Mouse (Mus musculus): ENCODE measurements around the gene Rab7b. TPM values are rescaled to one million over a fixed set of nuclear protein-coding genes. Genes with fewer than 3 reads are reported as not detected.

Gene Rab7b
- total RNA-seq, 1 experiment from 2014 or later = 2.7 TPM

- DNase-seq = no peak
These were observed 6.8 kb downstream of the Rab7b start for GRCm38 (mm10) chr1:131695308-131695707.

DNA sequence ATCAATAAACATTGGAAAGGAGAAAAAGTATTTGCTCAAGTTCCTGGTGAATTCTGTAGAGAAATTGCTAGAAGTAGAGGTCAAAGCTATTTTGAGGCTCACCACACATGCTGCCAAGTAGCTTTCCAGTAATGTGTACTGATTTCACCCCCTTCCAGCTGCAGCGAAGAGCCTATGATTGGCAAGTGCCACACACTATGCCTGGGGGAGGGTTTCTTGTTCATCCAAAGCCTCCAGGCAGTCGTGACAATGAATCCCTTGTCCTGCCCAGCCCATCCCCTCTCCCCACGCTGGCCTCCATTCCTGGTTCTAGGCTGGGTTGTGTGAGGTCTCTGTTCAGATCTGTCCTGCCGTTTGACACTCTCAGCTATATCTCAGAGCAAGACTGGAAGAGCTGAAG, 7.8 kb downstream of the Rab7b start:
- DNase-seq = no peak

GRCm38 (mm10) chr1:131698770-131699169, 10.3 kb downstream of the Rab7b start:
- DNase-seq = no peak

GRCm38 (mm10) chr1:131699642-131700041, 11.1 kb downstream of the Rab7b start:
- no peak for DNase-seq

- no peak for DNase-seq
These were observed 12.0 kb downstream of the Rab7b start for GRCm38 (mm10) chr1:131700447-131700846.

GRCm38 (mm10) chr1:131701391-131701790, 12.9 kb downstream of the Rab7b start:
- DNase-seq = no peak

DNA sequence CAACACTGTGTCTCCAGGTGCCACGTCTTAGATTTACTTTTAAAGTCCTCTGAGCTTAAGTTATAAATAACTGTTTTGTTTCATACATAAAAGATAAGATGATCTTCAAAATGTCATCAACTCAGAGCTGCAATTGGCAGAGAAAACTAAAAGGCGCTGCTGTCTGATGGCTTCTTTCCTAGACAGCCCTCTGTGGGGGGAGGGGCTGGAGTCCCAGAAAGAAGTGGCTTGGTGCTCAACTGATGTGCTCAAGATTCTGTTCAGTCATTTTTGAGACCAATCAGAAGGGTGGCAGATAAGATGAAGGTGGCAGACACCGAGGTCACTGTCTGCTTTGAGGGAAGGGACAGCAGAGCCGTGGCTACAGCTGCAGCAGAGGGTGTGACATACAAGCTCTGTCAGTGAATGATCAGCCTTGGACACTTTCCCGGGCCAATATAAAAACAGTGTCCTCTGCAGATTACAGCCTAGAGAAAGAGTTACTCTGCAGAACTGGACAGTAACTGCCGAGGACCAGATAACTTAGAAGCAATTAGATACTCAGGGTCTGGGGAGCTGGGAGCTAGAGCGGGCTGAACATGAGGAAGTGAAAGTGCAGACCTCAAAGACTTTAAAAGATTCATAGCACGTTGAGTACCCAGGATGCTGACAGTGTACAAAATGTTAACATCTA, 13.7 kb downstream of the Rab7b start:
- peak; percentile 40 for DNase-seq

DNA sequence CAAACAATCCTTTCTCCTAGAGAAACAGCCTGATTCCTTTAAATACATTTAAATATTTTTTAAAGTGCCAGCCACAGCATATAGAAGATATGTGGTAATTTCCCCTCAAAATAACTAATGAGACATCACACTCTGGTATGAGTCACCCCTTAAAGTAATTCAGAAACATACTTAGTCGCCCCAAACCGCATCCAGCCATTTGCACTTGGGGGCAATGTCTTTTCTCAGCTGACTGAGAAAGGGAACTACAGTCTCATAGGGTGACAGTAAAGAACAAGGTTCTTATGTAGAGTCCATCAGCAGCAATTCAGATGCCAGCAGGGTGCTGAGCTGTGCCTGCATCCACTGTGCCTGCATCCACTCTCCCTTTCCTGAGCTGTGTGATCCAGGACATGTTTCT, 15.0 kb downstream of the Rab7b start:
- no peak for DNase-seq

GRCm38 (mm10) chr1:131708338-131708737, 19.8 kb downstream of the Rab7b start:
- peak; percentile 78 for DNase-seq

DNA sequence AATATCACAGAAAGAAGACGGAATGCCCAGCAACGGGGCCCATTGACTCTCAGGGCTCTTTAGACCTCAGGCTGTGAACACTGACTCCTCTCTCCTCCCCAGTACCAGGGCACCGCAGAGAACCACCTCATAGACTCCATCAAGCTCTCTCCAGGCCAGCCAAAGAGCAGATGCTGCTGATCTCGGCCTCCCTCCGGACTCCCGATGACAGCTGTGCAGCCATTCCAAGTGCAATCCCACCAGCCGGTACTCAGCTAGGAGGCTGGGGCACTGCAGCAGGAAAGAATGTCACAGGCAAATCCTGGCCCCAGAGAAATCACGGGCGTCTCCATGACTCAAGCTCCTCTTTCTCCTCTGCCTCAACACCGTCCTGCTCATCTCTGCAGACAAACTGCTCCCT, 23.0 kb downstream of the Rab7b start:
- no peak for DNase-seq

GRCm38 (mm10) chr1:131712386-131712785, 23.9 kb downstream of the Rab7b start:
- DNase-seq = peak; percentile 93

- peak; percentile 67 for DNase-seq
These were observed 26.2 kb downstream of the Rab7b start for GRCm38 (mm10) chr1:131714388-131715337.

GRCm38 (mm10) chr1:131718952-131719694, 30.6 kb downstream of the Rab7b start:
- DNase-seq = no peak

DNA sequence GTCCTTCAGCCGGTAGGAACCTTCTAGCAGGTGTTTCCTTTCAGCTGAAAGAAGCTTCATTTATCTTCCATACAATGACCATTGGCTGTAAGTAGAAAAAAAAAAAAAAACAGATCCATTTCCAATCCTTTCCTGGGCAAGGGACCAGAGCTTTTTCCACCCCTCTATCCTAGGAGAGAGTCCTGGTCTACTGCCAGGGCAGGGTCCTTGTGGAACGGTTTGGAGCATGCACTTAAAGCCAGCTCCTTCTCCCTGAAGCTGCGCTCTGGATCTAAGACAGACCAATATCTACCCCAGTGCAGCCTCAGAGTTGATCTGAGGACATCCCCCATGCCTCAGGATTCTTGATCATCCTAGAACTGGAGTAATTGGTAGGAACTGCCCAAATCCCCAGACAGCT, 33.5 kb downstream of the Rab7b start:
- DNase-seq = no peak

- no peak for DNase-seq
These were observed 35.1 kb downstream of the Rab7b start for GRCm38 (mm10) chr1:131723549-131723948.

- DNase-seq = peak; percentile 37
These were observed 38.1 kb downstream of the Rab7b start for GRCm38 (mm10) chr1:131726586-131726985.

DNA sequence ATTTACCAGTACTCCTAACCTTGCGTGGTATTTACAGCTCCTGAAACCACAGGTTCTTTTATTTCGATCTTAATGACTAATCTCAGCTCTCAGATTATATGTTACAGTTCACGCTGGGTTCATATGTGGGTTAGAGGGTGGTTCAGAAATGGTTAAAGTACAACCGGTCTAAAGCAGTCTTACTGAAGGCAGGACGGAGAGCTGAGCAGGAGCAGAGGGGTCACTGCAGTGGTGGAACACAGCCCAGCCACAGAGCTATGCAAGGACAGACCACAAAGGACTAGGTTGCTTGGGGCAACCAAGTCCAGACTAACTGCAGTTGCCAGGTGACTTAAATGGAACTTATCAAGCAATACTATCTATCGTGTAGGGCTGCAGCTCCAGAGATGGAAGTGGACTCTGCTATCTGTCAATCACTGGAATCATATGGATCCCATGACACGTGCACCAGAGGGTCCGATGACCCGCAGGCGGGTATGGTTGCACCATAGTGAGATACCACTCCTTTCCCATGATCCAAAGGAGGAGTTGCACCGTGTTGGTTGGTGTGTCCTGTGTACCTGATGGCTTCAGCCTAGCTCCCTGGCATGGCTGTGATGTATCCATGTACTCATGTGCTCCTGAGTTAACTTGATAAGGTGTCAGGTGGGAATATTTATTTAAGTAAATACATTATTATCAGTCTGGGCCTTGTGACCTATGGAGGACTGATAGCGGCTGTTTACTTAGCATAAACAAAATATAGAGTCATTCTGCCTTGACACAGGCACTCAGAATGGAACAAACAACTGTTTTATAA, 42.3 kb downstream of the Rab7b start:
- DNase-seq = no peak

DNA sequence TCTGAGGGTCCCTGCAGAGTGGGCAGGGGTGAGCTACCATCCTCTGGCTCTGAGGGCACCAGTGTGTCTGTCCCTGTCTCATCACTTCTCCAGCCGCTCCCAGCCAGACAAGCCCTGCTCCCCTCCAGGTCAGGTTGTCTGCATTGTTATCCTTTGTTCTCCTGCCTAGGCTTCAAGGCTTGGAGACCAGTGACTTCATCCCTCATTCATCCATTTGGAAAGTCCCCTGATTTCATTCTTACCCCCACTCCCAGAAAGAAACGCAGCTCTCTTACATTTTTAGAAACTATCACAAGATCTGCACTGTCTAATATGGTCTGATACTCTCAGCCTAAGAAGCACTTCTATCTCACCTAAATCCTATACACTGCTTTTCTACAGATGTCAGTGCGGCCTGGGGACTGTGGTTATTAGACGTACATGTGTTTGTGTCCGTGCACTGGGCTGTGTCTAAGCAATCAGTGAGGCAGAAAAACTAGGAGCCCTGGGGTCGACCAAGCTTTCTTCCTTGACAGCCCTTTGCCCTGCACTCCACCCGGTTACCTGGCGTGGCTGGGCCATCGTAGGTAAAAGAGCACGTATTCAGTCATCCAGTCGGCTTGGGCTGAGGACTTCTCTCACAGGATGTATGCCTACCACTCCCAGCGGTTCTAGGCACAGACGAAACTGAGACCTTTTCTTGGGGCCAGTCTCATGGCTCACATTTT, 45.1 kb downstream of the Rab7b start:
- DNase-seq = no peak

DNA sequence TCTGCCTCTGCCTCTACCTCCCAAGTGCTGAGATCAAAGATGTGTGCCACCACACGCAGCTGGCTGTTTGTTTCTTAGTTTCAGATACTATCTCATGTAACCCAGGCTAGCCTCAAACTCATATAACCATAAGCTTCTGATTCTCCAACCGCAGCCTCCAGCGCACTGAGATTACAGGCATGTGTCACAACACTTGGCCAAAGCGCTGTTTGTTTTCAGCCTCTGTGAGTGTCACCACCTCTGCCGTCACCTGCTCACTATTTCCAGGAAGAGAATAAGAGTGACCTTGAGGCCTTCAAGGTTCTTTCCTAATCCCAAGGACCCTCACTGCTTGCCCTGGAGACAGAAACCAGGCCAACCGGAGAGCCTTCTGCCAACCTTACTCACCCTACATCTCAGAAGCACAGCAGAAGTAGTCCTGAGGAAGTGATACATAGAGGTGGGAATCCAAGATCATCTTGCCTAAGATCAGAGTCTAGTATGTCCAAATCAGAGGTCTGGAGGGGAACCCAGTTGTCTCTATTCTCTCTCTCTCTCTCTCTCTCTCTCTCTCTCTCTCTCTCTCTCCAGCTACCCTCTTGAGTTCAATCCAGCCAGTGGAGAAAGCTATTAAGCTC, 46.3 kb downstream of the Rab7b start:
- no peak for DNase-seq

GRCm38 (mm10) chr1:131736494-131736893, 48.0 kb downstream of the Rab7b start:
- peak; percentile 17 for DNase-seq

DNA sequence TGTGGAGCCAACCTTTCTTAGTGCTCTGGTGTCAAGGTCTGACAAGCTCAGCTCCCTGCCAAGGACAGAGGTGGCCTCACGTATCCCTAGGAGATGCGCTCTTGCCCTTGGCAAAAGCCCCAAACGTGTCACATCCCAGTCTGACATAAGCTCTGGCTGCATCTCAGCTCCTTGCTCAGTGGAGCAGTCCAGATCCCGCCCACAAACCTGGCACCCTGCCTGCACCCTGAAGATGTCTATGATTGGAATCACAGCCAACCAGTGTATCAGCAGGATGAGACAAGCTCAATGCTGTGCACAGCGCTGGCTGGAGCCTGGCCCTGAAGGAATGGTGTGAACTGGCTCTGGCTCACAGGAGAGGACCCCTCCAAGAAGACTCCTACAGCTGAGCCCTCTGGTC, 48.8 kb downstream of the Rab7b start:
- DNase-seq = peak; percentile 93
